Mouse (Mus musculus) MEL (cell line): ENCODE measurements around the gene Phlda1. TPM values are rescaled to one million over a fixed set of nuclear protein-coding genes. Genes with fewer than 3 reads are reported as not detected.

Experiments used
- DNase-seq: peaks from one replicate; pipeline ENCODE4 v3.0.0; 2011; ENCODE audit warnings: low read depth, low spot score
- H3K27ac ChIP-seq: 2 replicates; pipeline ENCODE4 v1.5.1; 2012; ENCODE audit warnings: low read depth, mild to moderate bottlenecking, control low read depth, low read length, moderate library complexity; ENCODE audit not compliant: control insufficient read depth
- H3K27me3 ChIP-seq, 2 experiments: fragments of 150-350 bp in 1 of 2; sonication (generic) in 1 of 2; 2 replicates each; pipeline ENCODE4 v1.6.1; 2012; ENCODE audit warnings: low read length in 2 of 2, mild to moderate bottlenecking in 2 of 2, improper control_type of control experiment in 1 of 2, moderate library complexity in 1 of 2; ENCODE audit not compliant: insufficient read depth in 2 of 2, control insufficient read depth in 1 of 2
- H3K36me3 ChIP-seq, 2 experiments: 2 replicates each; pipeline ENCODE4 v1.6.1; 2012 to 2014; ENCODE audit warnings: low read length in 2 of 2, improper control_type of control experiment in 1 of 2, inconsistent platforms in 1 of 2, mild to moderate bottlenecking in 1 of 2; ENCODE audit not compliant: insufficient read depth in 2 of 2, control insufficient read depth in 1 of 2
- H3K4me1 ChIP-seq, 2 experiments: fragments of 150-350 bp in 1 of 2; sonication (generic) in 1 of 2; 2 replicates each; pipeline ENCODE4 v1.6.1; 2012; ENCODE audit warnings: low read length in 2 of 2, improper control_type of control experiment in 1 of 2, mild to moderate bottlenecking in 1 of 2; ENCODE audit not compliant: insufficient read depth in 2 of 2, control insufficient read depth in 1 of 2
- H3K4me3 ChIP-seq, 2 experiments: fragments of 150-350 bp in 1 of 2; sonication (generic) in 1 of 2; 2 replicates each; pipeline ENCODE4 v1.5.1; 2012; ENCODE audit warnings: low read depth in 2 of 2, low read length in 2 of 2, mild to moderate bottlenecking in 2 of 2, moderate library complexity in 2 of 2, control low read depth in 1 of 2, improper control_type of control experiment in 1 of 2; ENCODE audit not compliant: control insufficient read depth in 1 of 2, insufficient read depth in 1 of 2
- H3K79me2 ChIP-seq: 2 replicates; pipeline ENCODE4 v1.6.1; 2012; ENCODE audit warnings: mild to moderate bottlenecking, low read length, moderate library complexity; ENCODE audit not compliant: control insufficient read depth, poor library complexity, insufficient read depth
- H3K9ac ChIP-seq: 2 replicates; pipeline ENCODE4 v1.6.1; 2012; ENCODE audit warnings: low read depth, mild to moderate bottlenecking, control low read depth, low read length, moderate library complexity; ENCODE audit not compliant: control insufficient read depth, poor library complexity, severe bottlenecking
- H3K9me3 ChIP-seq: fragments of 150-350 bp; sonication (generic); replicated peaks from 2 replicates; pipeline ENCODE4 v1.6.1; 2012; ENCODE audit warnings: mild to moderate bottlenecking, low read length, improper control_type of control experiment, moderate library complexity; ENCODE audit not compliant: insufficient read depth
- CHD2 ChIP-seq: IDR thresholded peaks from 2 replicates; pipeline ENCODE4 v1.6.1; 2011; ENCODE audit warnings: low read length, improper control_type of control experiment
- E2F4 ChIP-seq: IDR thresholded peaks from 2 replicates; pipeline ENCODE4 v1.6.1; 2011; ENCODE audit warnings: low read depth, low read length, improper control_type of control experiment, borderline replicate concordance
- GABPA ChIP-seq: IDR thresholded peaks from 2 replicates; pipeline ENCODE4 v1.6.1; 2012; ENCODE audit warnings: low read depth, mild to moderate bottlenecking, inconsistent platforms, low read length, improper control_type of control experiment, moderate library complexity
- GATA1 ChIP-seq: IDR thresholded peaks from 2 replicates; pipeline ENCODE4 v1.6.1; 2011; ENCODE audit warnings: low read depth, low read length, improper control_type of control experiment
- JUND ChIP-seq: IDR thresholded peaks from 2 replicates; pipeline ENCODE4 v1.6.1; 2011; ENCODE audit warnings: low read depth, mild to moderate bottlenecking, improper control_type of control experiment, low read length
- MYB ChIP-seq: IDR thresholded peaks from 2 replicates; pipeline ENCODE4 v1.6.1; 2011; ENCODE audit warnings: mild to moderate bottlenecking, low read depth, low read length, improper control_type of control experiment
- MYC ChIP-seq: IDR thresholded peaks from 2 replicates; pipeline ENCODE4 v1.6.1; 2011; ENCODE audit warnings: low read depth, mild to moderate bottlenecking, low read length, improper control_type of control experiment, moderate library complexity
- NRF1 ChIP-seq: IDR thresholded peaks from 2 replicates; pipeline ENCODE4 v1.6.1; 2014; ENCODE audit warnings: low read depth, mild to moderate bottlenecking, inconsistent platforms, low read length, improper control_type of control experiment, moderate library complexity; ENCODE audit not compliant: poor library complexity, insufficient read depth, severe bottlenecking
- POLR2AphosphoS2 ChIP-seq: IDR thresholded peaks from 2 replicates; pipeline ENCODE4 v1.6.1; 2011; ENCODE audit warnings: low read length, improper control_type of control experiment
- RAD21 ChIP-seq: IDR thresholded peaks from 2 replicates; pipeline ENCODE4 v1.6.1; 2011; ENCODE audit warnings: mild to moderate bottlenecking, low read depth, low read length, improper control_type of control experiment
- RCOR1 ChIP-seq: IDR thresholded peaks from 2 replicates; pipeline ENCODE4 v1.6.1; 2012; ENCODE audit warnings: low read depth, mild to moderate bottlenecking, inconsistent platforms, low read length, improper control_type of control experiment
- SMC3 ChIP-seq: IDR thresholded peaks from 2 replicates; pipeline ENCODE4 v1.6.1; 2011; ENCODE audit warnings: low read depth, low read length, improper control_type of control experiment
- TCF12 ChIP-seq: IDR thresholded peaks from 2 replicates; pipeline ENCODE4 v1.6.1; 2014; ENCODE audit warnings: low read depth, mild to moderate bottlenecking, inconsistent platforms, low read length, improper control_type of control experiment, moderate library complexity
- UBTF ChIP-seq: IDR thresholded peaks from 2 replicates; pipeline ENCODE4 v1.6.1; 2012; ENCODE audit warnings: low read depth, mild to moderate bottlenecking, inconsistent platforms, low read length, improper control_type of control experiment, moderate library complexity, borderline replicate concordance; ENCODE audit not compliant: insufficient read depth
- ZC3H11A ChIP-seq: IDR thresholded peaks from 2 replicates; pipeline ENCODE4 v1.6.1; 2012; ENCODE audit warnings: low read depth, mild to moderate bottlenecking, inconsistent platforms, low read length, improper control_type of control experiment
- ZNF384 ChIP-seq: IDR thresholded peaks from 2 replicates; pipeline ENCODE4 v1.6.1; 2012; ENCODE audit warnings: low read depth, mild to moderate bottlenecking, inconsistent platforms, low read length, improper control_type of control experiment
- polyA plus RNA-seq, 2 experiments: library from polyadenylated mRNA; stranded (reverse) in 1 of 2; unstranded in 1 of 2; fragments of >175 nt in 1 of 2; fragments of >200 nt in 1 of 2; gene quantifications; 2 replicates each; pipeline versions ENCODE4 v1.2.1 to v1.2.4; 2012; ENCODE audit warnings: low replicate concordance in 2 of 2, low read depth in 1 of 2; ENCODE audit not compliant: insufficient read length in 2 of 2, insufficient read depth in 1 of 2, missing spikeins in 1 of 2
- total RNA-seq: library from RNA; depleted of rRNA; stranded (reverse); fragments of 300-350 nt; gene quantifications from 2 replicates; pipeline ENCODE4 v1.2.3, GENCODE M21; 2012

Gene Phlda1
- total and polyA plus RNA-seq, 3 experiments, result 0.27 to 3.4 TPM; not detected in 1

DNA sequence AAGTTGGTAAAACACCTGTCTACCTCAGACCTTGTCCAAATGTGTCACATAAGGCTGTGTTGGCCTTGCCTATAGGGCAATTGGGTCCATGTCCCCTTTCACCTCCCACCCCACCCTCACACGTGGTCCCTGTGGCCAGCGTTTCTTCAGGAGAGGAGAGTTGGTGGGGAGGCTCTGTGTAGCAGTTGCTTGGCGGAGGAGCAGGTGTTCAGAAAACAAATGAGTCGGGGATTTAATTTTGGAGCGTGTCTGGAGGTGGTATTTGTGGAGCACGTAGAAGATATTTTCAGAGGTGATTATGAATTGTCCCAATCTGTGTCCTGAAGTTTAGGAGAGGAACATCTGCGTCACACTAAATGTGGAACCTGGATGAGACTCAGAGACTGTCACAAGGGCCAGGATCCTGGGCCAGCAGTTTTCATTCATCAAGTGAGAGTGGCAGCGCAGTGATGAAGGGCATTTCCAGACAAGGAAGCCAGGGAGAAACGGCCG is 41.8 kb downstream of the Phlda1 start:
- no peak for DNase-seq
- no peak overlapping the region for H3K9ac ChIP-seq
- peaks cover 10 to 28% of the 10 kb centered on the region in 2 experiments for H3K4me1 ChIP-seq
- H3K27me3 ChIP-seq, result no peaks in the 10 kb centered on the region
- H3K36me3 ChIP-seq, result peaks cover 0 to 22% of the 10 kb centered on the region in 2 experiments; a peak in 2 of 4 replicates
- H3K27ac ChIP-seq, result no peak overlapping the region
- H3K9me3 ChIP-seq, result no peaks in the 10 kb centered on the region
- no peak overlapping the region for H3K4me3 ChIP-seq
- TF ChIP-seq MYB, result no peak
- TF ChIP-seq SMC3, result no peak
- no peak for TF ChIP-seq NRF1
- TF ChIP-seq POLR2AphosphoS2, result no peak
- TF ChIP-seq RCOR1, result no peak
- TF ChIP-seq E2F4, result no peak
- TF ChIP-seq CHD2, result no peak
- TF ChIP-seq, all 39 proteins: peak for 0
- no peaks in the 10 kb centered on the region for H3K79me2 ChIP-seq

- Histone ChIP-seq H3K4me3 (no peak overlapping the region), H3K27ac (no peak overlapping the region), H3K27me3 (no peaks in the 10 kb centered on the region), H3K4me1 (peaks cover 6 to 10% of the 10 kb centered on the region in 2 experiments), H3K9ac (no peak overlapping the region), H3K36me3 (peaks cover 0 to 6% of the 10 kb centered on the region in 2 experiments; a peak in 2 of 4 replicates), H3K79me2 (no peaks in the 10 kb centered on the region), H3K9me3 (no peaks in the 10 kb centered on the region)
- DNase-seq, result no peak
- no peak for TF ChIP-seq RCOR1
- TF ChIP-seq RAD21, result no peak
- TF ChIP-seq GATA1, result no peak
- no peak for TF ChIP-seq JUND
- no peak for TF ChIP-seq POLR2AphosphoS2
- TF ChIP-seq GABPA, result no peak
- no peak for TF ChIP-seq ZNF384
- TF ChIP-seq ZC3H11A, result no peak
- TF ChIP-seq TCF12, result no peak
- TF ChIP-seq UBTF, result no peak
- TF ChIP-seq MYC, result no peak
Measured at GRCm38 (mm10) chr10:111550075-111550695, 44.1 kb downstream of the Phlda1 start.
